Mouse (Mus musculus): ENCODE results near the gene Msmp. TPM values are rescaled to one million over a fixed set of nuclear protein-coding genes. Genes with fewer than 3 reads are reported as not detected.

The Msmp gene
- polyA plus RNA-seq, 1 experiment from 2014 or later, result 0.89 TPM

DNA sequence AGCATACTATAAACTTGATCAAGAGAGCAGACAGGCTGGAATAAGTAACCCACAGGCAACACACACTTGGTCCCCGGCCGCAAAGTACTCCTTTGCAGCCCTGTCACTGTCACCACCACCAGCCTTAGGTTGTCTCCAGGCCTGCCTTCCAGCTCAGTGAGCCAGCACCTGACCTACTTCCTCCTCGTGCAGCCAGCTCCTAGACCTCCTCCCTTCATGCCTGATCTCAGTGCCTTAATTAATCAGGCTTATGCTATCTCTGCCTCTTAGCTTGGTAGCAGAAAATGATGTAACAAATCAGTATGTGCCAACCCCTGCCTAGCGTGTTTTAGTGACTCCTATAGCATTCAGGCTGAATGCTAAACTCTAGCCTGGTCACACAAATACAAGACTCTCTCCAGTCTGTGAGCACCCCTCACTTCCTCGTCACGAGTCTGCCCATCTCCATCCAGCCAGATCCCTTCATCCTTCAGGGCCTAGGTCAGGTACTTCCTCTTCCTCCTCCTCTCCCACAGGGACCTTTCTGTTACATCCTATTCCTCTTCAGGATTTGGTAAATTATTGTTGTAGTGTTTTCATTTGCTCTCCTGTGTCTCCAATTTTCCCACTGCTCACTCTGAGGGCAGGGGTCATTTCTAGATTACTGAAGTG lies 12.8 kb downstream of the Msmp start:
- Histone ChIP-seq H3K4me1 (ENCODE audit: control insufficient read depth, insufficient read depth, low read length) (peaks cover 6% of the 10 kb centered on the region), H3K9ac (ENCODE audit: low read length) (no peak overlapping the region), H3K36me3 (ENCODE audit: control insufficient read depth, insufficient read depth) (peaks cover 47% of the 10 kb centered on the region), H3K9me3 (replicated peaks; ENCODE audit: control insufficient read depth, low read length) (no peaks in the 10 kb centered on the region), H3K4me2 (ENCODE audit: low read depth, low read length) (no peak overlapping the region), H3K27ac (ENCODE audit: low read length) (no peak overlapping the region), H3K27me3 (ENCODE audit: control insufficient read depth, insufficient read depth, low read length) (no peaks in the 10 kb centered on the region), H3K4me3 (ENCODE audit: low read length) (no peak overlapping the region)
- no peak for ATAC-seq (replicated peaks; ENCODE audit: extremely low read depth, insufficient read depth, low FRiP score)
- WGBS, result 80% methylated on average over 6 of the region's 6 CpGs

DNA sequence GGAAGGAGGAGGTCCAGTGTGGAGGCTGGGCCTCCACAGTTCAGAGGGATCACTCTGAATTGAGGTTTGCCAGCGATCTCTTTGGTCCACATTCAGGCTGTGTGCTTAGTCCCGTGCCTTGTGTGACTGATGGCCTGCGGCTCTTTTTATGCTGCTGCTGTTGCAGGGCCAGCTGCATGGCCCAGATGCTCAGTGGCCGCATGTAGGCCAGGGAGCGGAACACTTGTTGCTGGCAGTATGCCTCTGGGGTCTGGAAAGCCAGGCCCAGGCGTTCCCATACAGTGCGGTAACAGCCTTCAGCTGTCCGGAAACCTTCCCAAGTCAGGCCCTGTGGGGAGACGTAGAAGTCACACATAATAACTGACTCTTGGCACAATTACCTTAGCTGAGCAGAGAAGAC lies 17.2 kb downstream of the Msmp start:
- no peak overlapping the region for H3K27ac ChIP-seq (ENCODE audit: low read length)
- WGBS, result 92% methylated on average over 9 of the region's 9 CpGs
- no peak for ATAC-seq (replicated peaks; ENCODE audit: extremely low read depth, insufficient read depth, low FRiP score)
- no peak overlapping the region for H3K4me3 ChIP-seq (ENCODE audit: low read length)
- peaks cover 60% of the 10 kb centered on the region for H3K36me3 ChIP-seq (ENCODE audit: control insufficient read depth, insufficient read depth)
- no peak overlapping the region for H3K9ac ChIP-seq (ENCODE audit: low read length)
- H3K4me2 ChIP-seq (ENCODE audit: low read depth, low read length), result no peak overlapping the region
- H3K27me3 ChIP-seq (ENCODE audit: control insufficient read depth, insufficient read depth, low read length), result no peaks in the 10 kb centered on the region
- no peaks in the 10 kb centered on the region for H3K9me3 ChIP-seq (replicated peaks; ENCODE audit: control insufficient read depth, low read length)
- H3K4me1 ChIP-seq (ENCODE audit: control insufficient read depth, insufficient read depth, low read length), result peaks cover 13% of the 10 kb centered on the region

DNA sequence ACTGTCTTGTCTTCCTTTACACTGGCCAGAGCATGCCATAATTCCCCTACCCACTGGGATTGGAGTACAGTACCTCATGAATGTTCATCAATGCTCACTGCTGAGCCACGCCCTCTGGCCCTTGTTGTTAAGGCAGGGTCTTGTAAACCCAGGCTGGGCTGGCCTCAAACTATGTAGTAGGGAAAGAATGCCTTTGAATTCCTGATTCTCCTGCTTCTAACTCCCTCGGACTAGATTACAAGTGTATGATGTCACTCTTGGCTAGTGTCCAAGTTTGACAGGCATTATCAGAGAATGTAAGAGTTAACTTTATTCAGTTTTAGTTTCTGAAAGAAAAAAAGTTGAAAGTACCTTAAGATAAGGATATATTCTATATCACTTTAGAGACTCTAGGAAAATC lies 20.1 kb downstream of the Msmp start:
- Histone ChIP-seq H3K9ac (ENCODE audit: low read length) (0 out of 2 replicates have a peak overlapping the region, but pooled peaks have one; percentile 26), H3K9me3 (replicated peaks; ENCODE audit: control insufficient read depth, low read length) (no peaks in the 10 kb centered on the region), H3K27me3 (ENCODE audit: control insufficient read depth, insufficient read depth, low read length) (no peaks in the 10 kb centered on the region), H3K4me1 (ENCODE audit: control insufficient read depth, insufficient read depth, low read length) (peaks cover 29% of the 10 kb centered on the region), H3K4me2 (ENCODE audit: low read depth, low read length) (no peak overlapping the region), H3K27ac (ENCODE audit: low read length) (no peak overlapping the region), H3K4me3 (ENCODE audit: low read length) (no peak overlapping the region), H3K36me3 (ENCODE audit: control insufficient read depth, insufficient read depth) (peaks cover 47% of the 10 kb centered on the region)
- 22% methylated on average over 2 of the region's 2 CpGs for WGBS
- ATAC-seq (replicated peaks; ENCODE audit: extremely low read depth, insufficient read depth, low FRiP score), result no peak

DNA sequence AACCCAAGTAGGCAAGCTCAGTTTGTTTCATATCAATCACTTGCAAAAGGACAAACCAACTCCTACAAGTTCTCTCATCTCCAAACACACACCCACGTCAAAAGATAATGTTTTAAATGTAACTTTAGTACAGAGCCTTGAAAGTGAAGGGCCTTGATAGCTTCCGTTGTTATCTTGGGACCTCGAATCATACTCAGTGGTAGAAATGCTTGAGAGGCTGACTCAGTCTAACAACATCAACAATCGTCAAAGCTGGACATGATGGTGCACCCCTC lies 20.8 kb downstream of the Msmp start:
- Histone ChIP-seq H3K27ac (ENCODE audit: low read length) (peak overlapping the region; percentile 100), H3K4me3 (ENCODE audit: low read length) (peak overlapping the region; percentile 98), H3K27me3 (ENCODE audit: control insufficient read depth, insufficient read depth, low read length) (no peaks in the 10 kb centered on the region), H3K9ac (ENCODE audit: low read length) (peak overlapping the region; percentile 100), H3K36me3 (ENCODE audit: control insufficient read depth, insufficient read depth) (peaks cover 40% of the 10 kb centered on the region), H3K4me2 (ENCODE audit: low read depth, low read length) (peak overlapping the region; percentile 93), H3K4me1 (ENCODE audit: control insufficient read depth, insufficient read depth, low read length) (peaks cover 36% of the 10 kb centered on the region), H3K9me3 (replicated peaks; ENCODE audit: control insufficient read depth, low read length) (no peaks in the 10 kb centered on the region)
- no peak for ATAC-seq (replicated peaks; ENCODE audit: extremely low read depth, insufficient read depth, low FRiP score)
- 51% methylated on average over 4 of the region's 4 CpGs for WGBS

DNA sequence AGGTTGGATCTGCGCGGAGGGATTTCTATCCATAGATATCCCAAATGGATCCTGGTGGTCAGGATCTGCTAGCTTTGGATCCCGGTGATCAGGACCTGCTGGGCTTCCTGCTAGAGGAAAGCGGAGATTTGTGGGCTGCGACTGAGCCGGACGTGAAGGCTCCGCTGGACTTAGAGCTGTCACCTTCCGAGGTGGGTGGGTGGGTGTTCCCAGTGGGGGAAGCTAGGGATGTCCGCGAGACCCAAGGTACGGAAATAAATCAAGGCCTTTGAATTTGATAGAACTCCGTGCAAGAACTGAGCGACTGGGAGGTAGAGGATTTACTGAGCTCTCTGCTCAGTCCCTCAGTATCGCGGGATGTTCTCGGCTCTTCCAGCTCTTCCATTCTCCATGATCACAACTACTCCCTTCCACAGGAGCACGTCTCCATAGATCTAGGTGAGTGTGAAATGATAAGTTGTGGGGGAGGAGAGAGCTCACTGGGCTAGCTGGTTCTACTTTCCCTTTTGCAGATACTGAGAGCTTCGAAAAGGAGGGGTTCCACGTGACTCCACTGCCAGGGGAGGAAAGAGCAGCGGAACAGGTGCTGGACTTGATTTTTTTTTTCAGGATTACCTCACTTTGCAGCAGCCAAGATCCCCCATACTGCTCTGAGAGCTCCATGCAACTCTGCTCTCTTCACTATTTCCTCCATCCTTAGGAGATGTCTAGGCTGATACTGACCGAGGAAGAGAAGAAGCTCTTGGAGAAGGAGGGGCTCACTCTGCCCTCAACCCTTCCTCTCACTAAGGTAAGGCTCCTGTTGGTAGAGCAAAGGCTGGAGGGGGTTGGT lies 21.3 kb downstream of the Msmp start:
- H3K27me3 ChIP-seq (ENCODE audit: control insufficient read depth, insufficient read depth, low read length), result no peaks in the 10 kb centered on the region
- peak; percentile 0; the same call in 1 of the 2 replicates for ATAC-seq (replicated peaks; ENCODE audit: extremely low read depth, insufficient read depth, low FRiP score)
- H3K27ac ChIP-seq (ENCODE audit: low read length), result peak overlapping the region; percentile 100
- WGBS, result 2% methylated on average over 22 of the region's 22 CpGs
- peaks cover 34% of the 10 kb centered on the region for H3K36me3 ChIP-seq (ENCODE audit: control insufficient read depth, insufficient read depth)
- H3K4me1 ChIP-seq (ENCODE audit: control insufficient read depth, insufficient read depth, low read length), result peaks cover 42% of the 10 kb centered on the region
- H3K4me3 ChIP-seq (ENCODE audit: low read length), result peak overlapping the region; percentile 98
- peak overlapping the region; percentile 100 for H3K9ac ChIP-seq (ENCODE audit: low read length)
- peak overlapping the region; percentile 93 for H3K4me2 ChIP-seq (ENCODE audit: low read depth, low read length)
- H3K9me3 ChIP-seq (replicated peaks; ENCODE audit: control insufficient read depth, low read length), result no peaks in the 10 kb centered on the region

DNA sequence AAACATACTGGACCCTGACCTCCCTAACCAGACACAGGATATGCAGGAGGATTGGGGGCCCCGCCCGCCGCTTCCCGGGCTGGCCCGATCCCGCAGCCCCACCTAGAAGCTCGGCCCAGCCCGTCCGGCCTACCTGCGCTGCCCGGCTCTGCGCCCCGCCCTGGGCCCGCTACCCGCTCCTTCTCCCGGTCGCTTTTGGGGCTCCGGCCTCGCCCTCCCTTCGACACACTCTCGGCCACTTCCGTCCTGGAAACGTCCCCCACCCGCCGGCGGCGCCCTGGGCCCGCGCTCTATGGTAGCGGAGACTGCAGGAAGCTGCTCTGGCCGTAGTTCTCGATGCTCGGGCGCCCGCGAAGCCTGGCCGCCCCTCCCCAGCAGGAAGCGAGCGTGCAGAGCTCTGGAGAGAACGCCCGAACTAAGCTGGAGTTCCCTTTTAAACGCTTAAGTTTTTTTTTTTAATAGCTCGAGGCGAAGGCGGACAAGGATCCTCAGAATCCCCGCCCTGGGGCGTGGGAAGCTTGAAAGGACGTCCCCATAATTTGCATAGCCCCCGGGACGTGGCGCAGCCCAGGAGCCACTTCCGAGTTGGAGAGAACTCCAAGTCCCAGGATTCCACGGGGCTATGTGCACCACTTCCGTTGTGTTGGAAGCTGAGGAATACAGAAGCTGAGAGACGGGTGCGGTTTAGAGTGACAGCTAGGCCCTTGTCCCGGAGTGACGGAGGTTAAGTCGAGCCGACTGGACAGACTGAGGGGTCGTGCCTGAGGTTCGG lies 22.1 kb downstream of the Msmp start, which contains the start of the genes Creb3 and Tln1:
Gene Creb3 (plus strand): TSS at position 336 of the 772 bp plus-strand sequence.
Gene Tln1 (minus strand): TSS at position 695 of the 772 bp plus-strand sequence.
- WGBS, result under 1% methylated on average over 62 of the region's 62 CpGs
- Histone ChIP-seq H3K27ac (ENCODE audit: low read length) (peak within 1 kb of the TSS; percentile 100), H3K9ac (ENCODE audit: low read length) (peak within 1 kb of the TSS; percentile 100), H3K27me3 (ENCODE audit: control insufficient read depth, insufficient read depth, low read length) (no peaks in the 10 kb centered on the region), H3K4me2 (ENCODE audit: low read depth, low read length) (peak within 1 kb of the TSS; percentile 93), H3K4me1 (ENCODE audit: control insufficient read depth, insufficient read depth, low read length) (peaks cover 50% of the 10 kb centered on the region), H3K36me3 (ENCODE audit: control insufficient read depth, insufficient read depth) (peaks cover 27% of the 10 kb centered on the region), H3K9me3 (replicated peaks; ENCODE audit: control insufficient read depth, low read length) (no peaks in the 10 kb centered on the region), H3K4me3 (ENCODE audit: low read length) (peak within 1 kb of the TSS; percentile 98)
- ATAC-seq (replicated peaks; ENCODE audit: extremely low read depth, insufficient read depth, low FRiP score), result peak; percentile 88

DNA sequence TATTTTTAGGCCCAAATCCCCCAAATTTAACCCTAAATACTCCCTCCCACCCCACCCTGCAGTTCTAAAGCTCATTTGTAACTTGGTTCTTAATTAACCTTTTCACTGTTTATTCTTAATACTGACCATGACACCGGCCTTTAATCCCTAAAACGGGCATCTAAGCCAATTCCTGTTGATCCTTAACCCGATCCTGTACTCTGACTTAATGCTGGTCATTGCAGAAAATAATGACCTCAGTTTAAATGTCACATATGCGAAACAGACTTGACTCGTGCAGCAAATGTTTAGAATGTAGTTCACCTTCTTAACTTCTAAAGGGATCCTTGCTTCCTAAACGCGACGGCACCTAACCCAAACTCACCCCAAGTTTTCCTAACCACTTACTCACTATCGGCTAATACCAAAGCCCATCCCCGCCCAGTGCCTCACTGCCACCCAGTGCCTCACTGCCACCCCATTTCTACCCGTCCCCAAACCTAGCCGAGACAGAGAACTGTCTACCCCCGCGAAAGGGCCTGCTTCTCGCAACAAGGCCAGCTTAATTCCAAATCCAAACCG lies 22.8 kb downstream of the Msmp start:
- peaks cover 22% of the 10 kb centered on the region for H3K36me3 ChIP-seq (ENCODE audit: control insufficient read depth, insufficient read depth)
- H3K4me1 ChIP-seq (ENCODE audit: control insufficient read depth, insufficient read depth, low read length), result peaks cover 51% of the 10 kb centered on the region
- peak overlapping the region; percentile 100 for H3K27ac ChIP-seq (ENCODE audit: low read length)
- H3K9ac ChIP-seq (ENCODE audit: low read length), result peak overlapping the region; percentile 100
- H3K4me2 ChIP-seq (ENCODE audit: low read depth, low read length), result peak overlapping the region; percentile 93
- H3K27me3 ChIP-seq (ENCODE audit: control insufficient read depth, insufficient read depth, low read length), result no peaks in the 10 kb centered on the region
- peak overlapping the region; percentile 98 for H3K4me3 ChIP-seq (ENCODE audit: low read length)
- no peak; the same call in 1 of the 2 replicates for ATAC-seq (replicated peaks; ENCODE audit: extremely low read depth, insufficient read depth, low FRiP score)
- WGBS, result 2% methylated on average over 16 of the region's 16 CpGs
- H3K9me3 ChIP-seq (replicated peaks; ENCODE audit: control insufficient read depth, low read length), result no peaks in the 10 kb centered on the region

DNA sequence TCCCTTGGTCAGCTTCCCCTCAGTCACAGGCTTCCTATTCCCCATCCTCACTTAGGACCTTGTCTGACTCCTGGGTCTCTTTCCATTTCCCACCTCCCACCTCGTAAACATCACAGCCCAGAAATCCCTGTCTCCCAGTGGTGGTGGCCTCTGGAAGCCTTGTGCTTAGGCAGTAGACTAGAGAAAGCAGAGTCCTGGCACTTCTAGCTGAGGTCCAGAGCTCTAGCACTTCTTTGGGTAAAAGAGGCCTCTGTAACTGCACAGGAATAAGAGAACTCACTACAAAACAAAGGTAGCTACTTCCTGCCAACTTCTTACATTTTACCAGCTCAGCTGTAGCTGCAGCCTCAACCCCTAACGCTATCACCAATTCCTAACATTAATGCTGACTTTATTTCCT lies 23.3 kb downstream of the Msmp start:
- peak overlapping the region; percentile 98 for H3K4me3 ChIP-seq (ENCODE audit: low read length)
- no peaks in the 10 kb centered on the region for H3K27me3 ChIP-seq (ENCODE audit: control insufficient read depth, insufficient read depth, low read length)
- no peaks in the 10 kb centered on the region for H3K9me3 ChIP-seq (replicated peaks; ENCODE audit: control insufficient read depth, low read length)
- peak overlapping the region; percentile 93 for H3K4me2 ChIP-seq (ENCODE audit: low read depth, low read length)
- WGBS, result 5% methylated on average over 2 of the region's 2 CpGs
- H3K27ac ChIP-seq (ENCODE audit: low read length), result peak overlapping the region; percentile 100
- H3K4me1 ChIP-seq (ENCODE audit: control insufficient read depth, insufficient read depth, low read length), result peaks cover 51% of the 10 kb centered on the region
- peaks cover 23% of the 10 kb centered on the region for H3K36me3 ChIP-seq (ENCODE audit: control insufficient read depth, insufficient read depth)
- H3K9ac ChIP-seq (ENCODE audit: low read length), result peak overlapping the region; percentile 100
- ATAC-seq (replicated peaks; ENCODE audit: extremely low read depth, insufficient read depth, low FRiP score), result no peak

Measured in heart, embryonic 16.5 days (tissue).